Mouse (Mus musculus) testis, adult 2 months (tissue): Measurements from ENCODE around the gene Slc3a2. TPM values are rescaled to one million over a fixed set of nuclear protein-coding genes. Genes with fewer than 3 reads are reported as not detected.

Experiments
- H3K27ac ChIP-seq: fragments of 200-500 bp; 2 replicates; pipeline ENCODE4 v1.5.1; 2012; ENCODE audit warnings: low read depth, low read length; ENCODE audit not compliant: control insufficient read depth, insufficient read depth
- H3K27me3 ChIP-seq: fragments of 200-500 bp; 2 replicates; pipeline ENCODE4 v1.6.1; 2012; ENCODE audit warnings: mild to moderate bottlenecking, low read length, moderate library complexity; ENCODE audit not compliant: control insufficient read depth, insufficient read depth
- H3K36me3 ChIP-seq: fragments of 200-500 bp; 2 replicates; pipeline ENCODE4 v1.6.1; 2012; ENCODE audit warnings: mild to moderate bottlenecking, low read length; ENCODE audit not compliant: control insufficient read depth, insufficient read depth
- H3K4me1 ChIP-seq: fragments of 200-500 bp; 2 replicates; pipeline ENCODE4 v1.6.1; 2012; ENCODE audit warnings: low read length; ENCODE audit not compliant: control insufficient read depth, insufficient read depth
- H3K4me3 ChIP-seq: fragments of 200-500 bp; 2 replicates; pipeline ENCODE4 v1.5.1; 2012; ENCODE audit warnings: low read depth, mild to moderate bottlenecking, low read length, moderate library complexity, mixed read lengths; ENCODE audit not compliant: control insufficient read depth
- CTCF ChIP-seq: fragments of 200-500 bp; IDR thresholded peaks from 2 replicates; pipeline ENCODE4 v1.5.1; 2012; ENCODE audit warnings: low read depth, mild to moderate bottlenecking, inconsistent platforms, low read length, moderate library complexity; ENCODE audit not compliant: control insufficient read depth, insufficient read depth, insufficient replicate concordance
- POLR2A ChIP-seq: fragments of 200-500 bp; IDR thresholded peaks from 2 replicates; pipeline ENCODE4 v1.6.1; 2012; ENCODE audit warnings: low read depth, mild to moderate bottlenecking, inconsistent platforms, low read length, moderate library complexity; ENCODE audit not compliant: control insufficient read depth
- polyA plus RNA-seq: library from polyadenylated mRNA; depleted of rRNA; stranded (reverse); fragments of >200 nt; gene quantifications from 2 replicates; pipeline ENCODE4 v1.2.3, GENCODE M21; 2012

Gene Slc3a2
- polyA plus RNA-seq, 1 experiment = 121 TPM

DNA sequence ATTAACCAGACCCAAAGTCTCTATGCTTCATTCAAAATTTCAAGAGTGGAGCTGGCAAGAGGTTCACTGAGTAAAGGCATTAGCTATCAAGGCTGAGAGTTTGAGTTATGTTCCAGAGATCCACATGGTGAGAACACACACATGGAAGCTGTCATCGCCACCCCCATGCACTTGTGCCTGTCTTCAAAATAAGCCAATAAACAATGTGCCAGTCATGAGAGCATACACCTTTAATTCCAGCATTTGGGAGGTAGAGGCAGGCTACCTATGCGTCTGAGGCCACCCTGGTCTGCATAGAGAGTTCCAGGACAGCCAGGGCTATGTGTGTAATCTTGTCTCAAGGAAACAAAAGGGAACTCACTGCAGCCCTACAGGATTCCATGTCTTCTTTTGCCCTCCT lies 39.5 kb downstream of the Slc3a2 start:
- H3K4me1 ChIP-seq = no peaks in the 10 kb centered on the region; the same call in 1 of the 2 replicates
- no peaks in the 10 kb centered on the region for H3K36me3 ChIP-seq
- H3K27me3 ChIP-seq = no peaks in the 10 kb centered on the region
- no peak overlapping the region for H3K27ac ChIP-seq
- H3K4me3 ChIP-seq = no peak overlapping the region
- TF ChIP-seq POLR2A = no peak
- no peak for TF ChIP-seq CTCF

DNA sequence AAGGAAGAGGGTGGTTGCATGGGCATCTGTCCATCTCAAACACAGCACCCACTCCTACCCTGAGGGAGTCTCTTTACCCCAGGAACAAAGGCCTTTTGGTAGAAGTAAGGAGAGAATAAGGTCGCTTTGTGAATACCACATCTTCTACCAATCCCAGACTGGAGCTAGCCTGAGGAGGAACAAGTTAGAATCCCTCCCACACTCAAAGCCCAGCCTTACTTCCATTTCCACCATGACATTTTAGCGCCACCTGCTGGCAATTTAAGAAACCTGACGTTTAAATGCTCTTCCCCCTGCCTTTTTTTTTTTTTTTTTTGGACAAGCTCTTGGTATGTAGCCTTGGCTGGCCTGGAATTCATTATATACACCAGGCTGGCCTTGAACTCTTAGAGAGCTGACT lies 40.2 kb downstream of the Slc3a2 start:
- Histone ChIP-seq H3K36me3 (no peaks in the 10 kb centered on the region), H3K27ac (no peak overlapping the region), H3K27me3 (no peaks in the 10 kb centered on the region), H3K4me3 (no peak overlapping the region), H3K4me1 (no peaks in the 10 kb centered on the region; the same call in 1 of the 2 replicates)
- TF ChIP-seq CTCF = no peak
- no peak for TF ChIP-seq POLR2A

DNA sequence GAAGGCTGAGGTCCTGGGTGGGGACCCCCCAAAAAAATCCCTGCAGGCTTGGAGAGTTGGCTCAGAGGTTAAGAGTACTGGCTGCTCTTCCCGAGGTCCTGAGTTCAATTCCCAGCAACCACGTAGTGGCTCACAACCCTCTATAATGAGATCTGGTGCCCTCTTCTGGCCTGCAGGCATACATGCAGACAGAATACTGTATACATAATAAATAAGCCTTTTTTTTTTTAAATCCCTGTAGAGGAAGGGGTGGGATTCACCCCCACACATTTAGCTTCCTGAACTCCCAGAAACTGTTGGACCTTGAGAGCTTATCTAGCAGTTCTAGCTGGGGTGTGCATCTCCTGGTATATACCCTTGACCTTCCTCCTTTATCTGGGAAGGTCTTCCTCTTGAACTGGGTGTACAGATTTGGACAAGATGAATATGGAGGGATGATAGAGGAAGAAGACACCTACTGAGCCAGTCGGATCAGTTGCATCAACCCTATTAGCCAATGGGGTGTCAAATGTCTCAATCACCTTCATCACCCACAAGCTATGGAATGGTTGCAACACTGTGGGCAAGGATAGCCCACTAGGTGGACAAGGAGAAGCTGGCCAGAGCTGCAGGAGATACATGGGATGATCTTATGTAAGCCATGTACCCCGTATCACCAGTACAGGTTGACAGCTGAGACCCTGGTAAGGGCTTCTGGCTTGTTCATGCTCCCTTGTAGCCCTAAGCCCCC lies 41.4 kb downstream of the Slc3a2 start:
- TF ChIP-seq CTCF (no peak), POLR2A (no peak)
- Histone ChIP-seq H3K36me3 (no peaks in the 10 kb centered on the region), H3K27me3 (no peaks in the 10 kb centered on the region), H3K4me1 (no peaks in the 10 kb centered on the region; the same call in 1 of the 2 replicates), H3K27ac (no peak overlapping the region), H3K4me3 (no peak overlapping the region)

DNA sequence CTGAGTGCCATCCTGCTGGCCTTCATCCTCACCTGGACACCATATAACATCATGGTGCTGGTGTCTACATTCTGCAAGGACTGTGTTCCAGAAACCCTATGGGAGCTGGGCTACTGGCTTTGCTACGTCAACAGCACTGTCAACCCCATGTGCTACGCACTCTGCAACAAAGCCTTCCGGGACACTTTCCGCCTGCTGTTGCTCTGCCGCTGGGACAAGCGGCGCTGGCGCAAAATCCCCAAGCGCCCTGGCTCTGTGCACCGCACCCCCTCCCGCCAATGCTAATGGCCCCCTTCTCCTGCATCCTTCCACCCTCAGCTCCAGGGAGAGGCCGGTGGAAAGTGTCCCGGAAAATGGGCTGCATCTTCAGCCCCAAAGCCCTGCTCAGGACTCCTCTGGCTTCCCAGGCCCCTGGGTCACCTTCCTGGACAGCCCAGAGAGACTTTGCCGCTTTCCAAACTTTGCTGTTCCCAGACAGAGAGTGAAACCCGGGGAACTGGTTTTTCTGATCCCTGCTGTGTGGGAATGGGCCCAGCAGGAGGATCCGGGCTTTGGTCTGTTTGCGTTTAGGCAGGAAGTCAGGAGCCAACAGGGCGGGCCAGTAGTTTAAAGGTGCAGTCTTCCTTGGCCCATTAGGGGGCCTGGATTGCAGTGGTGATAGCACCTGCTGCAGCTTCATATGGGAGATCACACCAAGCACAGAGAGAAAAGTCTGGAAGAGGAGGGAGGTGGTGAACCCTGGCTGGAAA lies 44.0 kb downstream of the Slc3a2 start:
- TF ChIP-seq CTCF (no peak), POLR2A (no peak)
- Histone ChIP-seq H3K36me3 (no peaks in the 10 kb centered on the region), H3K4me3 (no peak overlapping the region), H3K27ac (no peak overlapping the region), H3K4me1 (no peaks in the 10 kb centered on the region; the same call in 1 of the 2 replicates), H3K27me3 (no peaks in the 10 kb centered on the region)

DNA sequence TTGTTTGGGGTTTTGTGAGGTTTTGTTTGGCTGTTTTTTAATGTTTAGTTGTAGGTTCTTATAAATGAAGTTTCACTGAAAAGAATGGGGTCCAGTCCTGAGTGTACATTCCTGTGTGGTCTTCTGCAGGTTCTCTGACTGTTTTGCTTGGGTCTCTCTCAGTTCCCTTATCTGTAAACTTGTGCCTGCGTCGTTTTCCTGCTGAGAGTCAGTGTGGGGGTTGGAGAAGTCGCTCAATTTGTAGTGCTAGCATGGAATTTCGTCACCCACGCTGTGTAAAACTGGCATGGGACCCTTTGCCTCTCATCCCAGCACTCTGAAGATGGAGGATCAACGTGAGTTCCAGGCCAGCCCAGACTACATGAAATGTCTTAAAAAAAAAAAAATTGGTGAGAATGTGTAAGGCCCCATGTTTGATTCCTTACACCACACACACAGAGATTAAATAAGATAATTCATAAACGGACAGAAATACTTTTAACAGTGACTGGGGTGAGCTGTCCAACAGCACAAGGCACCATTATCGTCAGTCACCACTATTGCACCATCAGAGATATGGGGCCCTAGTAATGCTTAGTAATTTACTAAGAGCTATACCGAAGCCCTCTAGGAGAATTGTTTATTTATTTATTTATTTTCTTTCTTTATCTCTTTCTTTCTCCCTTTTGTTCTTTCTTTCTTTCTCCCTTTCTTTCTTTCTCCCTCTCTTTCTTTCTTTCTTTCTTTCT lies 49.7 kb downstream of the Slc3a2 start:
- Histone ChIP-seq H3K4me3 (no peak overlapping the region), H3K36me3 (no peaks in the 10 kb centered on the region), H3K27ac (no peak overlapping the region), H3K4me1 (no peaks in the 10 kb centered on the region; the same call in 1 of the 2 replicates), H3K27me3 (no peaks in the 10 kb centered on the region)
- TF ChIP-seq POLR2A = no peak
- TF ChIP-seq CTCF = no peak

DNA sequence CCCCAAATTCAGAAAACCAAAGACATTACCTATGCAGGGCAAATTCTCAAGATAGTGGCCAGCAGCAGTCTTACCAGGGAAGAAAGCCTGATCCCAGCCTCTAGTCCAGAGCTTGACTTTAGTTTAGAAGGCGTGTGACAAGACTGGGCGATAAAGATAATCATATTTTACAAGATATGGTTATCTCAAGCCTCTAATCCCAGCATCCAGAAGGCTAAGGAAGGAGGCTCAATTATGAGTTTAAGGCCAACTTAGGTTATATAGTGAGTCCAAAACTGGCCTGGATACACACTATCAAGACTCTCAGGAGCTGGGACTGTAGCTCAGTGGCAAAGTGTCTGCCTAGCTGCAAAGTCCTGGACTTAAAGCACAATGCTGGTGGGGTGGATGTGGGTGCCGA lies 50.3 kb downstream of the Slc3a2 start:
- no peak for TF ChIP-seq POLR2A
- TF ChIP-seq CTCF = no peak
- H3K27ac ChIP-seq = no peak overlapping the region
- H3K4me3 ChIP-seq = no peak overlapping the region
- no peaks in the 10 kb centered on the region for H3K4me1 ChIP-seq
- H3K27me3 ChIP-seq = no peaks in the 10 kb centered on the region
- no peaks in the 10 kb centered on the region for H3K36me3 ChIP-seq

DNA sequence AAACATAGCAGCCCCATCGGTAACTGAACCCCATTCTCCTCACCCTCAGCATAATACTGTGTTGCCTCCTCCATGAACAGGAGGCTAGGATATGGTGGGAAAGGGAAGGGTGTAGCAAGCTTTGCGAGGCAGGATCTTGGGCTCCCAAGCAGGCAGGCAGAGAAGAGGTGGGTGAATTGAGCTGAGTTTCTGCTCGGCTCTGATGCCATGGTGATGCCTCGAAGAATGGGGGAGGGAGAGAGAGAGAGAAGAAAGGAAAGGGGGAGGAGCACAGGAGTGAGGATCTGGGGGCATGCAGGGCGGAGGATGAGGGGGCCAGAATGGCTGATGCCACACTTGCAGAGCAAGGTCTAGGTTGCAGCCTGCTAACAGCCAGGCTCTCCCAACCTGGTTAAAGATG lies 57.4 kb downstream of the Slc3a2 start:
- TF ChIP-seq POLR2A (no peak), CTCF (no peak)
- no peaks in the 10 kb centered on the region for H3K36me3 ChIP-seq
- no peak overlapping the region for H3K4me3 ChIP-seq
- peaks cover 8% of the 10 kb centered on the region for H3K4me1 ChIP-seq
- H3K27me3 ChIP-seq = peaks cover 4% of the 10 kb centered on the region; the same call in 1 of the 2 replicates
- H3K27ac ChIP-seq = no peak overlapping the region
